In the genomic region with DNA sequence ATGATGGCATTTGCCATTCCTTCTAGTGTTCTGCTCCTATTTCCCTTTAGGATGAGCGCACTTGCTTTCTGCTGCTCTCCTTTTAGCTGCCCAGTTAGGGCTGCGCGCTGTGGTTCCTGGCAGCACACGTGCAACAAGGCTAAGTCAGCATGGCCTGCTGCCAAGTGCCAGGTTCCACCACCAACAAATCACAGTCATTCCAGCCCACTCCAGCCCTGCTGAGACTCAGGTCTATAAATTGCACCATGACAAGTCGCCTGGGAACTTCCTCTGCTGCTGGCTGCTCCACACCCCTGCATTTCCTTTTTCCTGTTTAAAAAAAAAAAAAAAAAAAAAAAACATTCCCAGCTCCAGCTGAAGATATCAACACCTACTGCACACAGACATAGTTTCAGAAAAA, we compare ENCODE assay signal across 8 mouse cellular contexts.
A peak's percentile ranks its signal among the peaks of the same experiment; 100 is the strongest.
DNase-seq lines count a peak whose midpoint lies in the region; ATAC-seq lines count a peak whose summit lies in the region.

No protein-coding gene starts in this region.

- intact Hi-C loops in left cerebral cortex, postnatal 25 days (cut with DNase I) = loop anchor here (5.0 kb wide), 1 partner anchor 75 kb away; no protein-coding TSS in a partner anchor

- H3K27me3 ChIP-seq in intestine, embryonic 14.5 days (replicated peaks; ENCODE audit: control insufficient read depth, insufficient read depth, low read length) = no peaks in the 10 kb centered on the region

- peak overlapping the region; percentile 80 for H3K27ac ChIP-seq in intestine, embryonic 14.5 days (ENCODE audit: low read depth)

- ATAC-seq in intestine, embryonic 14.5 days (replicated peaks; ENCODE audit: low FRiP score, low TSS enrichment, low read depth) = peak; percentile 48; the same call in 1 of the 2 replicates
- ATAC-seq in megakaryocyte progenitor cell, adult 5-6 weeks (replicated peaks; ENCODE audit: poor library complexity) = peak; percentile 52

- peak; percentile 89 for DNase-seq in adrenal gland, postnatal 10 days
- DNase-seq in cerebellum, postnatal 14 days = peak; percentile 85 to 90
- peak; percentile 60 for DNase-seq in gastrocnemius, postnatal 25 days
- peak; percentile 64 for DNase-seq in intestine, embryonic 14.5 days (ENCODE audit: low spot score)
- peak; percentile 59 to 83 for DNase-seq in left cerebral cortex, postnatal 25 days (ENCODE audit: low spot score in 2 of 2)
- peak; percentile 31 to 68 for DNase-seq in urinary bladder, postnatal 4 days (ENCODE audit: low spot score in 2 of 2)
- no peak for DNase-seq in thymus, postnatal 4 days

- H3K4me2 ChIP-seq in intestine, embryonic 14.5 days (ENCODE audit: low read length) = no peak overlapping the region

- H3K9me3 ChIP-seq in intestine, embryonic 14.5 days (ENCODE audit: control insufficient read depth, low read length) = no peaks in the 10 kb centered on the region

- no peaks in the 10 kb centered on the region for H3K36me3 ChIP-seq in intestine, embryonic 14.5 days (ENCODE audit: control insufficient read depth, insufficient read depth, low read length)

- H3K4me3 ChIP-seq in intestine, embryonic 14.5 days (ENCODE audit: low read depth, low read length) = no peak overlapping the region

- H3K4me1 ChIP-seq in intestine, embryonic 14.5 days (replicated peaks; ENCODE audit: control insufficient read depth, insufficient read depth, low read length) = peaks cover 17% of the 10 kb centered on the region

- no peak overlapping the region for H3K9ac ChIP-seq in intestine, embryonic 14.5 days (ENCODE audit: low read length)

- 25% methylated on average over 5 of the region's 5 CpGs for WGBS in intestine, embryonic 14.5 days
